Mouse (Mus musculus): ENCODE results near the gene Abl1.

Abl1 gene

DNA sequence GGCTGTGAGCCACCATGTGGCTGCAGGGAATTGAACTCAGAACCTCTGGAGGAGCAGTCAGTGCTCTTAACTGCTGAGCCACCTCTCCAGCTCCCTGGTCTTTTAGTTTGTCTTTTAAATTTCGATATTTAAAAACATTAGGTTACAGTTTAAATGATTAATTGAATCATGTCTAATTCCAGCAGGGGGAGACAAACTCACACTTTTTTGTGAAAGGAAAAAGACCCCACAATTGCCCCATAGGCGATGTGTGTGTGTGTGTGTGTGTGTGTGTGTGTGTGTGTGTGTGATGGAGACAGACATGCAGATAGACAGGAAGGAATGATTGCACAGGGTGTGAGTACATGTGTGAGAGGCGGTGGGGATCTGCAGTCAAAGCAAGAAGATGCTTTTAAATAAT is 100.1 kb downstream of the Abl1 start:
- DNase-seq (ENCODE audit: low read depth), result no peak

- DNase-seq (ENCODE audit: low read depth), result no peak
These were observed 101.0 kb downstream of the Abl1 start for GRCm38 (mm10) chr2:31789215-31789614.

DNA sequence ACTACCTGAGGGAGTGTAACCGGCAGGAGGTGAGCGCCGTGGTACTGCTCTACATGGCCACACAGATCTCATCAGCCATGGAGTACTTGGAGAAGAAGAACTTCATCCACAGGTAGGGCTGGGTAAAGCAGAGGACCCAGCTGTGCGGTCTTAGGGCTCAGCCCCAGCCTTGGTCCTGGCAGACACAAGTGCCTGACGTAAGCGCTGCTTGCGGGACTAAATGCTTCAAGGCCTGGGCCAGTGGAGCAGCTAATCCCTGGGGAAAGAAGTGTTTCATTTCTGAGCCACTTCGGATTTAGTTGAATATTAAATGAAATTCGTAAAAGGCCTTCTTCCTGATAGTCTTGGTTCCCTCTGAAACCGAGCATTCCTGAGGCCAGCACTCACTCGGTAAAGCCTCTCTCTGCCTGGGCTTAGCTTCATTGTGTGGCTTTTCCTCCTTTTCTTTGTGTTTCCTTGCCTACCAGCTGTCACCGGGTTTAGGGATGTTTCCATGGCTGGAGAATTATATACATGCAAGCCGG is 102.6 kb downstream of the Abl1 start:
- no peak for DNase-seq (ENCODE audit: low read depth)

- DNase-seq (ENCODE audit: low read depth), result no peak
These were observed 103.1 kb downstream of the Abl1 start for GRCm38 (mm10) chr2:31791260-31791659.

DNA sequence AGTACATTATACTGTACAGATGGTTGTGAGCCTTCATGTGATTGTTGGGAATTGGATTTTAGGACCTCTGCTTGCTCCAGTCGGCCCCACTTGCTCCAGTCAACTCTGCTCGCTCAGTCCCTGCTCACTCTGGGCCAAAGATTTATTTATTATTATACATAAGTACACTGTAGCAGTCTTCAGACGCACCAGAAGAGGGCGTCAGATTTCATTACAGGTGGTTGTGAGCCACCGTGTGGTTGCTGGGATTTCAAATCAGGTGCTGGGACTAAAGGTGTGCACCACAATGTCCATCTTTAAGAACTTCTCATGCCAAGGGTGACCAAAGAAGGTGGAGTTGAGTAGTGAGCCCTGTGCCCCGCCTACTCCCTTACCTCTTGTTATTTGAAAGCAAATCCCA is 104.4 kb downstream of the Abl1 start:
- no peak for DNase-seq (ENCODE audit: low read depth)

DNA sequence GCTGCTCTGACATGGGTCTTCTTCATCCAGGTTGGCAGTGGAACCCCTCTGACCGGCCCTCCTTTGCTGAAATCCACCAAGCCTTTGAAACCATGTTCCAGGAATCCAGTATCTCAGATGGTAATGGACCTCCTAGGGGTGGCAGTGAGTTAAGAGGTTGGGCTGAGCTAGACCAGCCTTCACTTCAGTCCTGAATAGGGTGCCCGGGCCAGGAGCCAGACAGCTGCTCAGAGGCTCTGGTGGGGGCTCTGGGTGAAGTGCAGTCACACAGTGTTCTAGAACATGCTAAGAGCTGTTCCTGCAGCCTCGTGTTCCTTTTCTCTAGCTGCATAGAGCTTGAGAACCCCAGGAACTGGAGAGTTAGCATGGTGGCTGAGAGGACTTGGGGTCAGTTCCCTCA is 108.8 kb downstream of the Abl1 start:
- no peak for DNase-seq (ENCODE audit: low read depth)

GRCm38 (mm10) chr2:31801416-31801815 is 113.2 kb downstream of the Abl1 start:
- no peak for DNase-seq (ENCODE audit: low read depth)

- no peak for DNase-seq (ENCODE audit: low read depth)
These were observed 114.6 kb downstream of the Abl1 start for GRCm38 (mm10) chr2:31802811-31803210.

GRCm38 (mm10) chr2:31803480-31803879 is 115.3 kb downstream of the Abl1 start:
- no peak for DNase-seq (ENCODE audit: low read depth)

GRCm38 (mm10) chr2:31806639-31807382 is 118.6 kb downstream of the Abl1 start:
- no peak for DNase-seq (ENCODE audit: low read depth)

- DNase-seq (ENCODE audit: low read depth), result no peak
These were observed 120.5 kb downstream of the Abl1 start for GRCm38 (mm10) chr2:31808410-31809357.

DNA sequence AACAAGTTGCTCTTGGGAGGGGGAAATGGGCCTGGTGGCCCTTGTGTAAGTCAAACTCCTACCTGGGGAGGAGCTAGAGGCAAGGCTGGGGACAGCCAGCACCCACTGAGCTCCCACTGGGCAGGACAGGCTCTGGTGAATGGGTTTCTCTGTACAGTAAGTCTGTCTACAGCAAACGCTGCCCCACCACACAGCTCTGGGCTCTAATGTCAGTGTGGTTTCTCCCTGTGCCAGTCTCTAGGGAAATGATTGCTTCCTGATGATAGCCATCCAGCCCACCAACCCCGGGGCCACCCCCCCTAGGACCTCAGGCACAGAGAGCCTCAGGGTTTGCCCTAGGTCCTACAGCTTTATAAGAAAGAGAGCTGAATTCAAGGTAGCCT is 121.2 kb downstream of the Abl1 start:
- peak; percentile 9 for DNase-seq (ENCODE audit: low read depth)

DNA sequence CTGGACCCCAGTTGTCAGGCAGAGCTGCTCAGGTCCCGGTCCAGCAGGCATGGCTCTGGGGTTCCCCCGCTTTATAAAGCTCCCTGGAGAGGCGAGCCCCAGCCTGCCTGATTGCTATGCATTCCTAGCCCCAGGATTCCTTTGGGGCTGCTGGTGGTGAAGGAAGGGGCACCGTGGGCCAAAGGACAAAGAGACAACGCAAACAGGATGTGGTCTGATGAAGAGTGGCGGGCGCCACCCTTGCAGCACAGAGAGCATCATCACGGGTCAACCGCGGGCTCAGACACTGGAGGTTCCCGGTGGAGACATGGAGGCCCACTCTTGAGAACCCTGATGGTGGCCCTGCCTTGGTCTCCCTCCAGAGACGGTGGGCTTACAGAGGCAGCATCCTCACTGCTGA is 122.3 kb downstream of the Abl1 start, which contains the start of gene Qrfp:
TSS of gene Qrfp (minus strand) at position 137 of the 400 bp plus-strand sequence.
- peak; percentile 51 for DNase-seq (ENCODE audit: low read depth)

- DNase-seq (ENCODE audit: low read depth), result peak; percentile 51
These were observed 123.1 kb downstream of the Abl1 start for GRCm38 (mm10) chr2:31811086-31811958.

DNA sequence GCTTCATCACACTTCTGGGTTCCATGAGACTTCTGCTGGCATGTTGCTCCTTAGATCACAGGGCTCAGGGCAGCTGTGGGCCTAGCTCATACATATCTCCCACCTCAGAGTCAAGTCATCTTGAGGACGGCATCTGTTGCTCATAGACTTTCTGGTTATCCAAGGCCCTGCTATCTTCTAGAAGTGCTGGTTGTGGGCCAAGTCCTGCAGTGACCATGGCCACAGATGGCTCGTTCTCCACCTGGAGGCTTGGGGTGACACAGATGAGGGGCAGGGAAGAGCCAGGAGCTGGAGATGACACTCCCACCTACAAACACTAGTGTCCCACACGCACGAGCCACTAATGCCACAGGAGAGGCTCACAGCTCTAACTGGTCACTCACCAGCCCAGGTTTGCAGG is 125.5 kb downstream of the Abl1 start:
- no peak for DNase-seq (ENCODE audit: low read depth)

DNA sequence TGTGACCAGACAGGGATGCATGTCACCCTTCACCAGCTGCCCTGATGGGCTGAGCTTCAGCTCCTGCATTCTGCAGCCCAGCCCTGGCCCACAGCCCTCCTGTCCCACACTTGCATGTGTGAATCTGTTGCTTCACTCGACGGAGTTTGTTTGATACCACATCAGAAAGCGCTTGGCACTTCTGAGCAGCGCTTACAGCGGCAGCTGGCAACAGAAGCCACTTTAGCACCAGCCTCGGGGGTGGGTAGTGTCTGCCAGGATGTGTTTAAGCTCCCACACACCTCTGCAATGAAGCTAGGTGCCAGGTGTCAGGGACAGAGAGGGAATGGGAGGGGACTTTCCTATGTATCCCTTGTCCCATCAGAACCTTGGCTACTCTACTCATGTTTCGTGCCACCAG is 126.5 kb downstream of the Abl1 start:
- DNase-seq (ENCODE audit: low read depth), result peak; percentile 19

GRCm38 (mm10) chr2:31815367-31815766 is 127.2 kb downstream of the Abl1 start:
- DNase-seq (ENCODE audit: low read depth), result peak; percentile 77

- peak; percentile 66 for DNase-seq (ENCODE audit: low read depth)
These were observed 134.6 kb downstream of the Abl1 start for GRCm38 (mm10) chr2:31822524-31823371.

DNA sequence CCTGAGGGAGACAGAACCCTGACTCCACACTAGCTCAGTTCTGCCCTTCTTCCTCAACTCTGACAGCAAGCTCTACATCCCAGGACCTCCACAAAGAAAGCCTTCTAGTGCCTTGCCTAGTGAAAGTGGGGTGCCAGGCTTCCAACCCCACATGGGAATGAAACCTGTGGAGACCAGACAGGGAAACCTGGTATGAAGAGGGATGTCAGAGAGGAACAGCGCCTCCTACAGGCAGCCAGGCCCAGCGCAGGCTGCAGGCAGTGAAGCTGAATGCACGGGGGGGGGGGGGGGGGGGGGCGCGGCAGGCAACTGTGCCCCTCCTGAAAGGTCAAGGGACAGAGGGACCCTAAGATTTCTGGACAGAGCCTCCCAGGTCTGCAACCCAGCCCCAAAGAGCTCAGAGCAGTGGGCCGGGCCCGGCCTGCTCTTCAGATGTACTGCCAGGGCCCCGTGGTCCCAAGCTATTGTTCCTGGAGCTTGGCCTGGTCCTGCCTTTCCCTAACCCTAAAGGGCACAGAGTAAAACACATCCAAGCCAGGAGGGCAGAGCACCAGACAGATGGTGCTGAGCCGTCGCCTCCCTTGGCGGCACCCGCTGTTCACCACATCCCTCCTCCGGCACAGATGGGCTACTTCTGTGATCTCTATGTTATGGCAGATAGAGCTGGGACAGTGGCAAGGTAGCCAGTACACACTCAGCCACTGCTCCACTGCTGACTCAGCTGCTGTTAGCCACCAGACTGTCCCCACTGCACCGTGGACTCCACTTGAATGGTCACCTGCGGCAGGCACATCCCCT is 136.0 kb downstream of the Abl1 start:
- peak; percentile 63 for DNase-seq (ENCODE audit: low read depth)

DNA sequence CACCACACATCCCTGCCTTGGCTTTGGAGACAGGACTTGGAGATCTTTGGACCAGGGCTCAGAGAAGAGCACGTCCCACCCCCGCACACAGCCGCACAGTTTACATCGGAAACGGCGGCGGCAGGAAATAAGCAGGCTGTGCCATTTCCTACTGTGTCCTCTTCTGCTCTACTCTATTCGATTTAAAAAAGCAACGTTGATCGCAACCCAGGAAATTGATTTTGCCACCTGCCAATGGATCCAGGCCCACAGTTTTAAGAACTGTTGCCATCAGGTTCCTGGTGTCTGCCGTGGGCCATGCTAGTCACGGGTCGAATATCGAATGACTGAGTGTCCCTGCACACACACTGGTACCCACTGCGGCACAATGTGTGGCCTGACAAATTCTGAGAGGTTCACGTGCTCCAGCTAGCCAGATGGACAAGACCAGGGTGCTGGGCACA is 137.3 kb downstream of the Abl1 start:
- peak; percentile 56 for DNase-seq (ENCODE audit: low read depth)

Measured in induced T-regulatory cell, adult 2 months (primary cell).